Mouse (Mus musculus) mouse trophoblast stem cell (cell line): ENCODE results near the gene Stau1.
"Not testable (repeated sequence)": the region's sequence is repeated elsewhere in the genome, so short reads cannot be mapped to it uniquely, and the experiment has no call there.

Experiments
- in situ Hi-C, 2 experiments: fragments of 300-500 bp; cut with MseI, MboI; formaldehyde crosslinking; loops; 2 replicates in 1 of 2; 3 replicates in 1 of 2; pipeline ENCODE4 v1.15.1; 2025

Gene Stau1

DNA sequence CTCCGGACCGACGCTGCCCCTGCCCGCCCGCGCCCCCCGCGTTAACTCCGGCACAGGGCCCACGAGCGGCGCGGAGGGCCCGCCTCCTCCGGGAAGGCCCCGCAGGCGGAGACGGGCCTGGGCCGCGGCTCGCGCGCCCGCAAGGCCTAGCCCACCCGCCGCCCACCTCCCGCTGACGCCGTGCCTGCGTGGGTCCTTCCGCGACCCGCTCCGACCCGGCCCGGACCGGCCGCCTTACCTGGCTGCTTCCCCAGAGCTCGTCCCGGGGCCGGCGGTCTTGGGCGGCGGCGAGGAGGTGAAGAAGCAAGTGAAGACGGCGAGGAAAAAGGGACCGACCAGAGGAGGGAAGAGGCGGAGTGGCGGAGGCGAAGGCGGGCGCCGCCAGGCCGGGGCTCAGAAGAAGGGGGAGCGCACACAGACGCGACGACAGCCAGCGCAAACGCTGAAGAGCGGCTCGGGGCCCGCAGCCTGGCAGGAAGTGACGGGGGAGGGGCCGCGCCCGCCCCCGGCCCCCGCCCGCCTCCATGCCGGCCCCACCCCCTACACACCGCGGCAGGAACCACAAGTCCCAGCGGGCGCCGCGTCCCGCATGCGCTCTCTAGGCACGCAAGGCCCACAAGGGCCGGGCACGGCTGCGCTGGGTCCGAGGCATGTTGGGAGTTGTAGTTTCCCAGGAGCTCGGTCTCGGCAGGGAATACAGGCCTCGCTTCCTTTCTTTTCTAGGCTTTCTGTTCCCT is at the start of gene Stau1:
TSS of gene Stau1 (minus strand) at position 504 of the 737 bp plus-strand sequence.
- in situ Hi-C loops: no loop called here

DNA sequence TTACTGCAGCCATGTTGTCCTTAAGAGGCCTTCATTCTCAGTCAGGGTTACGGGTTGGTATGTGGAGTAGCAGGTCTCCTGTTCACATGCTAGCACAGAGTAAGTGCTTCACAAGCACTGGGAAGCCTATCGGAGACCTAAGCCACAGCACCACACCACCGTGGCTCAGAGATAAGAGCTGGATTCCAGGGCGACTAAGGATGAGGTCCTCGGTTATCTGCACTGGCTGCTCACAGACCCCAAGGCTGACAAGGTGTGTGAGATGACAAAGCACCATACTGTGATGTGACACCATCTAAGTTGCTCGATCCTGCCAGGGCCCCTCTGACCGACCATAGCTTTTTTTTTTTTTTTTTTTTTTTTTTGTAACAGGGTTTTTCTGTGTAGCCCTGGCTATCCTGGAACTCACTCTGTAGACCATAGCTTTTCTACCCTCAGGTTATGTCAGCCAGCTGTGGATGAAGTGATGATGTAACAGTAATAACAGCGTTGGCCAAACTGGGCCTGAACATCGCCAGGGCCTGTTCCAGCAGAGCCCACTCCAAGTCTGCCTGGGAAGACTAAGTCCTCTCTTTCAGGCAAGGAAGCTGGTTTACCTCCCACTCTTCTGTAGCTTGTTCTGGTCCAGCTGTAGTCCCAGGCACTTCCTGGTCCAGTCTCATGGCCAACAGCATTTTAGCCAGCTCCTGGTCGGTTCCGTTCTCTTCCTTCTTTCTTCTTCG is 47.5 kb upstream of the Stau1 start:
- in situ Hi-C loops: no loop called here

GRCm38 (mm10) chr2:167039386-167039785 is 43.3 kb upstream of the Stau1 start:
- in situ Hi-C loops: no loop called here

DNA sequence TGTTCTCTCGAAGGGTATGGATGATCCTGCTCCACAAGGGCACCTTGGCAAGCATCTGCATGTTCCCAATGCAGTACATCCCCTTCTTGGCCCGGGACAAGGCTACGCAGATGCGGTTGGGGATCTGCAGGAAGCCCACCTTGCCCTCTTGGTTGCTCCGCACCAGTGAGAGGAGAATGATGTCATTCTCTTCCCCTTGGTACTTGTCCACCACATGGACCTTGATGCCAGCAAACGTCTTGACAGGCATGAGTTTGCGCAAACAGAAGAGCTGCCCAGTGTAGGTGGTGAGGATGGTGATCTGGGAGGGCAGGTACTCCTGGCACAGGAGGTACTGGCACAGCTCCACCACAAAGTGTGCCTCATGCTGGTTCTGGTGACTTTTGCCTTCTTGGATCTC is 42.6 kb upstream of the Stau1 start:
- in situ Hi-C loops: no loop called here

DNA sequence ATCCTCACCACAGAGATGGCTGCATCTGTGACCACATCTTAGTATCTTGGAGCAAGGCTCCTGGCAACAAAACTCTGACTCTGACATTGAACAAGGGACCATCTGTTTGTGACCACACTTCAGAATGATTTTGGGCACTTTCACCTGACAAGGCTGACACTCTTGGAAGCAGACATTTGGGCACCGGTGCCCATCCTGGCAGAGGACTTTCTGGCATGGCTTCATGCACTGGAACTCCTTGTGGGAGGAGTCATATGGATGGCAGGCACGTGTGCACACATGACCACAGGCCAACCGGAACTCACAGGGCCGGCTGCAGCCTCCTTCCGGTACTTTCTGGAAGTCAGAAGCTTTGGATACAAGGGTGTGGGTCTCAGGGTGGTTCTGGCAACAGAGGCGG is 42.2 kb upstream of the Stau1 start:
- in situ Hi-C loops: no loop called here

- in situ Hi-C loops: no loop called here
Measured at GRCm38 (mm10) chr2:167037710-167038109, 41.6 kb upstream of the Stau1 start.

DNA sequence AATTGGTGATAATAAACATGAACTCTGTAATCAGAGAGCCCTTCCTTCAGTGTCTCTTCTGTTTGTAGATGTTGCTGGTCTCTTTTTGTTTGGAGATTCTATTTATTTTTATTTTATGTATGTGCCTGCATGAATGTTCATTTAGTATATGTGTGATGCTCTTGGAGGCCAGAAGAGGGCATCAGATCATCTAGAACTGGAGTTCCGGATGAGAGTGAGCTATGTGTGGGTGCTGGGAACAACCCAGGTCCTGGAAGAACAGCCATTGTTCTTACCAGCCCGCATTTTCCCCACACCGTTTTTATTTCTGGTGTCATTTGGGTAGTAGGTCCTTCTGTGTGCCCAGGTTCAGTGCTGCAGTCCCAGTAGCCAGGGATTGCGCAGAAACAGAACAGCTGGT is 34.4 kb upstream of the Stau1 start:
- in situ Hi-C loops: no loop called here

- in situ Hi-C loops: no loop called here
Measured at GRCm38 (mm10) chr2:167028553-167028952, 32.5 kb upstream of the Stau1 start.

- in situ Hi-C loops: no loop called here
Measured at GRCm38 (mm10) chr2:167019396-167019795, 23.3 kb upstream of the Stau1 start.

DNA sequence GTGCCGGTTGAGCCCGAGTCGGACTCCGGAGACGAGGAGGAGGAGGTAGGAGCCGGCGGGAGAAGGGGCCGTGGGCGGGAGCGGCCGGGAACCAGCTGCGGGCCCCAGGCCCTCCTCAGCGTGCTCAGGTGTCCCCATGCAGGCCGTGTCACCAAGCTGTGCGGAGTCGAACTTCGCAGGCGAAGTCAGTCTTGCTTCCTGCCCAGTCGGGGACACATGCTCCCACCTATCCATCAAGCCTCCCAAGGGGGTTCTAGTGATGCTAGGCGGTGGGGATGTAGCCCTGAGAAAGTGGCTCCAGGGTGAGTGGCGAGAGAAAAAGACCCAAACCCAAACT is 19.3 kb upstream of the Stau1 start:
- in situ Hi-C loops: no loop called here

DNA sequence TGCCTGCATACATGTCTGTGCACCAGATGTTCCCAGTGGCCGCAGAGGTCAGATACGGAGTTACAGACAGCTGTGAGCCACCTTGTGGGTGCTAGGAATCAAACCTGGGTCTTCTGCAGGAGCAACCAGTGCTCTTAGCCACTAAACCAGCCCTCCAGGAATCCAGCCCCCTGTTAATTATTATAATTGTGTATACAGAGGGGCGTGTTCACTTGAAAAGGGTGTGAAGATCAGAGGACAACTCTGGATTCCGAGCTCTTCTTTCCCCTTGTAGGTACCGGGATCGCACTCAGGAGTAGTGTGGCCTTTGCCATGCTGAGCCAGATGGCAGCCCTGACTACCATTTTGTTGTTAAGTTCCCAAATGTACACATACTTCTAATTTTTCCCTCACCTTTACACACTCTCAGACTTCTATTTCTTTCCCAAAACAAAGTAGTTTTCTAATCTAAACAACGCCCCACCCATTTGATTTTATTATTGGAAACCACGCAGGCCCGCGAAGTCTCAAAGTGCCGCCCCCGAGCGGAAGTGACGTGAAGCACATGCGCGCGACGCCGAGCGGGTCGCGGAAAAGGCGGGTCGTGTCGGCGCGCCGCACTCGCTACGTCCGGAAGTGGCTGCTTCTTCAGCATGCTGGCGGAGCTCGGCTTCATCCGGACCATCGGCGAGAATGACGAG is 18.7 kb upstream of the Stau1 start, which contains the start of gene Ddx27:
TSS of gene Ddx27 (plus strand) at position 492 of the 680 bp plus-strand sequence.
- in situ Hi-C loops: no loop called here

DNA sequence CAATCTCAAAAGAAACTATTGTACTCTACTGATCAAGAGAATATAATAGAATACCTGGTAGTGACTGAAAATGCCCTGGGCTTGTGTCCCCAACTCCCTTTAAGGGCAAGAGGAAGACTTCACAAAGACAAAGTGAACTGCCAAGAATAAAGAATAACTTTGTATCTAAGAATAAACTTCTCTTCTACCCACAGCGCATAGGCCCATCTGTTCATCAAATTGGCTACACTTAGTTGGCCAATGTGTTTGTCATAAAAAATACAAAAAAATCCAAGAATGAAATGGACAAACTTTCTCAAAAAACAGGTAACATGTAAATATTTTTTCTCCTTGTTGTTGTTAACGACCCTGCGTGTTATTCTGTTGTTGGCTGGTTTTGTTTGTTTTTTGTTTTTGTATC is 14.4 kb upstream of the Stau1 start:
- in situ Hi-C loops: no loop called here

GRCm38 (mm10) chr2:167009483-167009882 is 13.4 kb upstream of the Stau1 start:
- in situ Hi-C loops: no loop called here

GRCm38 (mm10) chr2:167007565-167007964 is 11.5 kb upstream of the Stau1 start:
- in situ Hi-C loops: not testable (repeated sequence)

GRCm38 (mm10) chr2:167007001-167007491 is 10.9 kb upstream of the Stau1 start:
- in situ Hi-C loops: no loop called here

GRCm38 (mm10) chr2:167006355-167006754 is 10.3 kb upstream of the Stau1 start:
- in situ Hi-C loops: no loop called here

DNA sequence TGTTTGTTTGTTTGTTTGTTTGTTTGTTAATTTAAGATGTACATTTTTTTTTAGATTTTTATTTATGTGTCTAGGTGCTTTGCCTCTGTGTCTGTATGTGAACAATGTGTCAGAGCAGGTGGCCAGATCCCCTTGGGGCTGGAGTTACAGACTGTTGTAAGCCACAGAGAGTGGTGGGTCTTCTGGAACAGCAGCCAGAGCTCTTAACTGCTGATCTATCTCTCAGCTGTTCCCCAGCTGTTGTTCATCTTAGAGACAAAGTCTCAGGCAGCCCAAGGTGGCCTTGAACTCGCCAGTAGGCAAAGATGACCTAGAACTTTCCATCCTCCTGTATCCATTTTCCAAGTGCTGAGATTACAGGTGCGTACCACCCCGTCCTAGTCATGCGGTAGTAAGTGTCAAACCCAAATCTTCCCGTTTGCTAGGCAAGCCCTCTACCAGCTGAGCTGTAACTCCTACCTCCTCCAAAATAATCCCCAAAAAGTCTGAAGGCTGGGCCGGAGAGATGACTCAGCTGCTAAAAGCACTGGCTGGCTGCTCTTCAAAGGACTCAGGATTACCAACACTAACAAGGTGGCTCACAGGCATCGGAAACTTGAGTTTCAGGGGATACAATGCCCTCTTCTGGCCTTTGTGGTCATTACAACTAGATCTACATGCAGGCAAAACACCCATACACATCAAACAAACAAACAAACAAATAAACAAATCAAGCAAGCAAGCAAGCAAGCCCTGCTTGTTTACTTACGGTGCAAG is 8.2 kb upstream of the Stau1 start:
- in situ Hi-C loops: no loop called here

GRCm38 (mm10) chr2:167001486-167001885 is 5.4 kb upstream of the Stau1 start:
- in situ Hi-C loops: no loop called here

- in situ Hi-C loops: no loop called here
Measured at GRCm38 (mm10) chr2:166996533-166996894, 415 bp upstream of the Stau1 start.

DNA sequence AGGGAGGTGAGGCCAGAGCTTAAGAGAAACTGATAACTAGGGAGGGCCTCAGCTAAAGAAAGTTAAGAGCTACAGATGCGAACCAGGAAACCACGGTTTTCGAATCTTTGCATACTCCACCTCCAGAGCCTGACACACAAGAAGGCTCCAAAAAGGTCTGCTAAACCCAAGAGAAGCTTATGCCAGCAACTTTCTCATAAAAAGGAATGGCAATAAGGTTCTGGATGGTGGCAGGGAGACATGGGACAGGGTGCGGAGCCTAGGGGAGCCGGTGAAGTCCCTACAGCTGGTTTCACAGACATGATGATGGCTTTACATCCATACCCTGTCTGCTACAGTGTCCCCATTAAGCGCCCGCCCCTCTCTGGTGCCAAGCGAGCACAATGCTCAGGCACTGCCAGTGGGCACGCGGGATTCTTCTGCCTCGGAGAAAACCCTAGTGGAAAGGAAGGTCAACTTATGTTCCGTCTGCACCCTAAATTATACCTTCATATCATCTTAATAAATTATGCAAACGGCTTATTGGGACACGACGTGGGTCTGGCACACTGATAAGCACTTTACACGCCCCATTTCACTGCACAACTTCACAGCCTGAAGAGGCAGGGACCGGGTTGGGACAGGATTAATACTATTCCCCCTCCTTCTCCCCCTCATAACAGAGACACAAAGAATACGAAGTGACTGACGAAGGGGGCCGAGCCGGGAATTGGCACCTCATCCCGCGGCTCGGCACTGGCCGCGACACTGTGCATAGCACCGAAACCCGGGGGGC is 891 bp downstream of the Stau1 start:
- in situ Hi-C loops: no loop called here

DNA sequence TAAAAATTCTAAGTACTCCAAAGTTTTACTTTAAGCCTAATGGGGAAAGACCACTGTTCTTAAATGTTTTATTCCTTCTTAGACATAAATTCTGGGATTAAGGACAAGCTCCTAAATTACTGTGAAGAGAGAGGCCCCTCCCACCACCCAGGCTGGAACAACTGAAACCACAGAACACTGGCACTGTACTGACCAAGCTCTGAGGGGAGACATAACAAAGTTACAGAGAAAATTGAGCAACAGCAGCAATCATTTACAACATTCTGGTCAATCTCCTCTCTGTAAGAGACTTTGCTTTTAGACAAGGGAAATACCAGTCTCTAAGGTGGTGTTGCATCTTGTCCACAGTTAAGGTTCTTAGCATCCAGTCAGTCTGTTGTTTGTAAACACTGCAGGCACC is 4.2 kb downstream of the Stau1 start:
- in situ Hi-C loops: no loop called here
